Mouse (Mus musculus): ENCODE results near the gene Map2k4.

Map2k4 gene

GRCm38 (mm10) chr11:65788154-65788553 is at the start of gene Map2k4:
Gene Map2k4 (minus strand): TSS chr11:65788297.
- DNase-seq (ENCODE audit: low spot score in 2 of 2) = peak; percentile 86 to 94

- DNase-seq (ENCODE audit: low spot score in 2 of 2) = no peak
Observed at GRCm38 (mm10) chr11:65824556-65824955, 36.5 kb upstream of the Map2k4 start.

- peak; percentile 15 to 52 for DNase-seq (ENCODE audit: low spot score in 2 of 2)
Observed at GRCm38 (mm10) chr11:65820877-65821276, 32.8 kb upstream of the Map2k4 start.

GRCm38 (mm10) chr11:65820280-65820679 is 32.2 kb upstream of the Map2k4 start:
- no peak for DNase-seq (ENCODE audit: low spot score in 2 of 2)

GRCm38 (mm10) chr11:65818193-65818592 is 30.1 kb upstream of the Map2k4 start:
- DNase-seq (ENCODE audit: low spot score in 2 of 2) = no peak

GRCm38 (mm10) chr11:65816237-65816636 is 28.1 kb upstream of the Map2k4 start:
- no peak for DNase-seq (ENCODE audit: low spot score in 2 of 2)

- no peak for DNase-seq (ENCODE audit: low spot score in 2 of 2)
Observed at GRCm38 (mm10) chr11:65814381-65814780, 26.3 kb upstream of the Map2k4 start.

- DNase-seq (ENCODE audit: low spot score in 2 of 2) = no peak
Observed at GRCm38 (mm10) chr11:65812088-65812487, 24.0 kb upstream of the Map2k4 start.

- DNase-seq (ENCODE audit: low spot score in 2 of 2) = no peak
Observed at GRCm38 (mm10) chr11:65807601-65808000, 19.5 kb upstream of the Map2k4 start.

- peak; percentile 83 to 84 for DNase-seq (ENCODE audit: low spot score in 2 of 2)
Observed at GRCm38 (mm10) chr11:65806909-65807504, 18.9 kb upstream of the Map2k4 start, which contains the start of gene Zkscan6. Gene Zkscan6 (plus strand): TSS chr11:65807175.

- peak; percentile 33 to 40 for DNase-seq (ENCODE audit: low spot score in 2 of 2)
Observed at GRCm38 (mm10) chr11:65806321-65806904, 18.3 kb upstream of the Map2k4 start.

GRCm38 (mm10) chr11:65801899-65802298 is 13.8 kb upstream of the Map2k4 start:
- no peak for DNase-seq (ENCODE audit: low spot score in 2 of 2)

- no peak for DNase-seq (ENCODE audit: low spot score in 2 of 2)
Observed at GRCm38 (mm10) chr11:65795896-65796295, 7.8 kb upstream of the Map2k4 start.

- DNase-seq (ENCODE audit: low spot score in 2 of 2) = no peak
Observed at GRCm38 (mm10) chr11:65794428-65795219, 6.5 kb upstream of the Map2k4 start.

- DNase-seq (ENCODE audit: low spot score in 2 of 2) = peak; percentile 4 to 18
Observed at GRCm38 (mm10) chr11:65787421-65788151, 511 bp downstream of the Map2k4 start.

GRCm38 (mm10) chr11:65786160-65786559 is 1.9 kb downstream of the Map2k4 start:
- no peak for DNase-seq (ENCODE audit: low spot score in 2 of 2)

- DNase-seq (ENCODE audit: low spot score in 2 of 2) = no peak
Observed at GRCm38 (mm10) chr11:65781596-65781995, 6.5 kb downstream of the Map2k4 start.

- no peak for DNase-seq (ENCODE audit: low spot score in 2 of 2)
Observed at GRCm38 (mm10) chr11:65779578-65779977, 8.5 kb downstream of the Map2k4 start.

GRCm38 (mm10) chr11:65779066-65779465 is 9.0 kb downstream of the Map2k4 start:
- no peak for DNase-seq (ENCODE audit: low spot score in 2 of 2)

GRCm38 (mm10) chr11:65777810-65778209 is 10.3 kb downstream of the Map2k4 start:
- DNase-seq (ENCODE audit: low spot score in 2 of 2) = no peak

GRCm38 (mm10) chr11:65776906-65777611 is 11.0 kb downstream of the Map2k4 start:
- DNase-seq (ENCODE audit: low spot score in 2 of 2) = no peak
